Mouse (Mus musculus): ENCODE data around the gene Cobll1.
"Not testable (repeated sequence)": the region's sequence is repeated elsewhere in the genome, so short reads cannot be mapped to it uniquely, and the experiment has no call there.

The Cobll1 gene

GRCm38 (mm10) chr2:65238964-65239570 lies at the start of gene Cobll1:
Gene Cobll1, minus strand, starts transcription at chr2:65239403.
- CTCF ChIA-PET, result no interaction called here

- CTCF ChIA-PET, result no interaction called here
Measured at GRCm38 (mm10) chr2:65288696-65289095, 49.5 kb upstream of the Cobll1 start.

- CTCF ChIA-PET, result no interaction called here
Measured at GRCm38 (mm10) chr2:65285380-65285779, 46.2 kb upstream of the Cobll1 start.

DNA sequence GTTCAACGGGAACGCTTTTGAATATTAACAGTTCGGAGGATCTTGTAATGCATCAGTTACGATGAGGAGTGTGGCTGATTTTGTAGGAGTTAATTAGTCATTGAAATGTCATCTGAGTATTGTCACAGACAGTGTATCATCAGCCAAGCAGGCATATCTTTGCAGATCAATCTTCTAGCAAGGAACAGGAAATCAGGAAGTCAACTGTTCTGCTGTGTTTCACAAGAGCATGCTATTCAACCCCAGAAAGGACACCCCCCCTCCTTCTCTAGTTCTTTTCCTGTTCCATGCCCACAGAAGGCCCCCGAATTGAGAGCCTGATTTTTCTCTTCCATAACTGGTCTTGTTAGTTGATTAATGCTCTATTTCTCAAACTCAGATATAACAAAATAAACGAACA lies 43.8 kb upstream of the Cobll1 start:
- CTCF ChIA-PET, result no interaction called here

DNA sequence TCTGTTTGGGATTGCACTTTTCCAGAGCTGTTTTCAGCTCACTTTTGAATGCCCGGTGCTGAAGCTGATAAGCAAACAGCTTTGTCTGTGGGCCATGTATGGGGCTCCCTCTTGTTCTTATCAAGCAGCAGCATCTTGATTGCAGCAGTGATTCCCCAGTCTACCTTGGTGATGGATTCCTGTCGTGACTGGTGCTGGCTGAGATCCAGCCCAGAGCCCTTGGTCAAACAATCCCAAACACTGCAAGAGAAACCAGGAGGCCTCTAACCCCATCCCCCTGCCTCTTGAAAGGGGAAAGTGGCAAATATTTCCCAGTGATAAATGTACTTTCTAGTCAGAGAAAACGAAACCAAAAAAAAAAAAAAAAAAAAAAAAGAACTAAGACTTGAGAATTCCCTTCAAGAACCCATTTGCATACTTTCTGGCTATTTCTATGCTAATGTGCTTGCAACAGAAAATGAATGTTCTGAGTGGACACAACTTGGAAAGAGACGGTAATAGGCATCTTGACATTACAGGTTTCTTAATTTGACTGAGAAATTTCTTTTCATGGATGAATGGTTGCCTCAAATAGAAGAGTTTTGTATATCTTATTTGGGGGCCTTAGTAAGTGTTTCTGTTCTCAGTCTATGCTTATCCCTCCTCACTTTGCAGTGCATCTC lies 40.0 kb upstream of the Cobll1 start:
- CTCF ChIA-PET, result no interaction called here

DNA sequence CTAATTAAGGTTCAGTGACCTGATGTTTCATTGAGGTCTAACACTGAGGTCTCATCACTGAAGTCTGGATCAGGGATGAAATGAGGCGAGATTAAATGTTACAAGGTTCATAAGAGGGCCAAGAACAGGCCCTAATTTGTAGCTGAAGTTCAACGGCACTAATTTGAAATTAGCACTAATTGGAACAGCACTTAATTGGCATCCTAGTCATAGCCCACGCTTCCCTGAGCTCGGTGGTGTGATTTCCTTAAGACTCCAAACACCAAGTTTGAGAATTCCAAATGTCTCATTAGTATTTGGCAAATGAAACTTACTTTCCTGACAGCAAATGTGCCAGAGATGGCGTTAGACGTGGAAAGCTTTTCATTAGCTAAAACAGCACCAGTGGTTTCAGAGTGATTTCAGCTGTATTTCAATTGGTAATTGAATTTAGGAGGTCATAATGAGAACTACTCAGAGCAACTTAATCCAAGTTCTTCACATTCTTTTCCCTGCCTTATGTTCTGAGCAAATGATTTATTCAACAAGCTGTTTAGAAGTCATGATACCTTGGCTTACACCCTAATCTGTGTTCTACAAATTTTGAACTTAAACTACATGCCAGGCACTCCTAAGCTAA lies 36.3 kb upstream of the Cobll1 start:
- CTCF ChIA-PET, result no interaction called here

DNA sequence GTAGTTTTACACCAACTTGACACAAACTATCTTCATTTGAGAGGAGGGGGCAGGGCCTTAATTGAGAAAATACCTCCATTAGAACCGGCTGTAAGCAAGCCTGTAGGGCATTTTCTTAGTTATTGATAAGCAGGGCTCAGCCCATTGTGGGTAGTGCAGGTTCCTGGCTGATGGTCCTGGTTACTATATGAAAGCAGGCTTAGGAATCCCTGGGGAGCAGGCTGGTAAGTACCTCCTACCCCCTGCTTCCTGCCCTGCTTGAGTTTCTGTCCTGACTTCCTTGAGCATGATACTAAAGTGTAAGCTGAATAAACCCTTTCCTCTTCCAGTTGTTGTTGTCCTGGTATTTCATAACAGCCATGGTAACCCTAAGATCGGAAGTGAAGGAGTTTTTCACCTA lies 34.7 kb upstream of the Cobll1 start:
- CTCF ChIA-PET, result no interaction called here

DNA sequence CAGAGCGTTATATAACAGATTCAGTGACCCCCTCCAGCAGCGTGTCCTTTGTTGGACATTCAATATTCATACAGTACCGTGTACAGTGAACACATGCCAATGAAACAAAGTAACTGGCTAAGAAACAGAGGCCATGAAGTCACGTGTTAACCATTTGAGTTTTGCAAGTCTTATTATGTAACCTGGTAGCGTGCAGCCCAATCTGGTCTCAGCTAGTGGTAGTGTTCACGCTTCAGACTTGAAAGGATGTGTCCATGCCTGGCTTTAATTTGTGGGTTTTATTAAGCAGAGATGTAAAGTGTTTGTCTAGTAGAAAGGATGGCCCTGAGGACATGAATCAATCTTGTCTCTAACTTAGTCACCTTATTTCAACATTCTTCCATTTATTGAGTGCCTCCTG lies 29.5 kb upstream of the Cobll1 start:
- CTCF ChIA-PET, result no interaction called here

DNA sequence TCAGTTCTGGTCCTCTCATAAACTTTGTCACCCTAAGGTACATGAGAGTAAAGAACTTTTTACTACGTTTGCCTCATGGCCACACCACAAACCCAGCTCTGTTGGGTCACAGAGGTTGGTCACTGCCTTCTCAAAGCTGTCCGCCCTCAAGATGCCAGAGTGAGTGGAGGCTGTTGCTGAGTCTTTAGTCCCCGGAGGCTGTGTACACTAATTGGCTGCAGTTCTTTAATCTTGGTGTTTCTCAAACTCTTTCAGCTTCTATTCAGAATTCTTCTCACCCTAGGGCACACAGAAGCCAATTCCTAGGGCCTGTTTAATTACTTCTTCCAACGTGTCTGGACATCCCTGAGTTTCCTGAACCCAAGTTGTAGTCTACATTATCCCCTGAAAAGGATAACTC lies 28.6 kb upstream of the Cobll1 start:
- CTCF ChIA-PET, result no interaction called here

GRCm38 (mm10) chr2:65266576-65267299 lies 27.5 kb upstream of the Cobll1 start:
- CTCF ChIA-PET, result no interaction called here

GRCm38 (mm10) chr2:65262251-65262650 lies 23.0 kb upstream of the Cobll1 start:
- CTCF ChIA-PET, result no interaction called here

DNA sequence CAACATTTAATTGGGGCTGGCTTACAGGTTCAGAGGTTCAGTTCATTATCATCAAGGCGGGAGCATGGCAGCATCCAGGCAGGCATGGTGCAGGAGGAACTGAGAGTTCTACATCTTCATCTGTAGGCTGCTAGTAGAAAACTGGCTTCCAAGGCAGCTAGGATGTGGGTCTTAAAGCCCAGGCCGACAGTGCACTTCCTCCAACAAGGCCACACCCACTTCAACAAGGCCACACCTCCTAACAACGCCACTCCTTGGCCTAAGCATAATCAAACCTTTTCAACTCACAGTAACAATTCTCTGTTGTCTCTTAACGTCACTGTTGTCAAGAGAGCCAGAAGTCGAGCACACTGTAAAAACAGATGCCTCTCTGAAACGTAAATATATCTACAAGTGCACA lies 21.6 kb upstream of the Cobll1 start:
- CTCF ChIA-PET, result not testable (repeated sequence)

DNA sequence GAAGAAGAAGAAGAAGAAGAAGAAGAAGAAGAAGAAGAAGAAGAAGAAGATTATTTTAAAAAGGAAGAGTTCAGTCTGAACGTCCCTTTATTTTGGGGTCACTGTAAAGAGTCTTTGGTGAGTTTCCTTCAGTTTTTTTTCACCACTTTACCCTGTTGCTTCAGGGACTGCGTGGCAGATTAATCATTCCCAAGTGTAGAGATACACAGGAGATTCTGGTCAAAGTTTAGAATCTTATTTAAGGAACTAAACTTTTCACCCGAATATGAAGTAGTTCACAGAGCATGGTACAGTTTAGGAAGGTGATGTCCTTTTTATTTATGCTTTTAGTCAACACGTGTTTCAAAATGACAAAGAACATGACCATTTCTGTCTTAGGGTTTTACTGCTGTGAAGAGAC lies 21.2 kb upstream of the Cobll1 start:
- CTCF ChIA-PET, result no interaction called here

DNA sequence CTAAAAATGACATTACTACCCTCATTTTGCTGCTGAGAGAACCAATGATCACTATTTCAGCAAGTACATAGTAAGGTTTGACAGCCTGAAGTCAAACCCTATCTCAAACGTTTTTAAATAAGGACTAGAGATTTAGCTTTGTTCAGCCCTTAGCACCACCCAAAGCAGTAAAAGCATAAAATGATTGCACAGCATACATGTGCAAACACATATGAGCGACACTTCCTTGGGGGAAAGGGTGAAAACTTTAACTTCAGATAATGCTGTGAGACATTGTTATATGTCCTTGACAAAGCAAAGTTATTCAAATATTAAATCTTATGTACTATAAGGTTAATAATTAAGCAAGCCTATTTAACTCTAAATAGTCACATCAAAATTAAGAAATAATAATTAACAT lies 18.2 kb upstream of the Cobll1 start:
- CTCF ChIA-PET, result interaction anchor here (0.6 kb wide), 1 partner anchor 73 kb away, joined by 3 read pairs; no protein-coding TSS in a partner anchor

DNA sequence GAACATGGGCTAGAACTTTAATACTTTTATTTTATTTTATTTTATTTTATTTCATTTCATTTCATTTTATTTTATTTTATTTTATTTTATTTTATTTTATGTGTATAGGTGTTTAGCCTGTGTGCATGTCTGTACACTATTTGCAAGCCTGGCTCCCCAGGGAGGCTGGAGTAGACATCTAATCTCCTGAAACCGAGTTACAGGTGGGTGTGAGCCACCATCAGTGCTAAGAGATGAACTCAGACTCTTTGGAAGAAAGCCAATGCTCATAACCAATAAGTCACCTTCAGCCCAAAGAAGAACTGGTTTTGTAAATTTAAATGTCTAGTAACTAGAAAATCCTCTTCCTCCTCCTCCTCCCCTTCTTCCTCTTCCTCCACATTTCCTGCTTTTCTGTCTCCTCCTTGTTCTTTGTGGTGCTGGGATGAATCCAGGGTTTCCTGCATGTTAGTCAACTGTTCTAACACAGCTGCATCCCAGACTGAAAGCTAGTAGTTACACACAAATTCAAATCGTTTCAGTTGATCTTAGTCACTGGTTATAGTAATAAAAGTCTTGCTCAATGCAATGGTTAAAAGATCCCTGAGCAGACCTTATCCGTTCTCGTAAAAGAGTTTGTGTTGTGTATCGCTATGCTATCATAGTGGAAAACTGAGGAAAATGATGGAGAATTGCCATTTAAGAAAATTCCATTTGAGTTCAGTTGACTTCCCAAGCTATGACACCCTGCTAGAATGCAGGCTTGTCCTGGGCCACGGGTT lies 17.5 kb upstream of the Cobll1 start:
- CTCF ChIA-PET, result interaction anchor here (0.6 kb wide), 1 partner anchor 72 kb away, joined by 3 read pairs; no protein-coding TSS in a partner anchor

- CTCF ChIA-PET, result no interaction called here
Measured at GRCm38 (mm10) chr2:65250589-65251104, 11.4 kb upstream of the Cobll1 start.

GRCm38 (mm10) chr2:65249575-65249974 lies 10.4 kb upstream of the Cobll1 start:
- CTCF ChIA-PET, result no interaction called here

- CTCF ChIA-PET, result no interaction called here
Measured at GRCm38 (mm10) chr2:65240173-65240745, 1.1 kb upstream of the Cobll1 start.

DNA sequence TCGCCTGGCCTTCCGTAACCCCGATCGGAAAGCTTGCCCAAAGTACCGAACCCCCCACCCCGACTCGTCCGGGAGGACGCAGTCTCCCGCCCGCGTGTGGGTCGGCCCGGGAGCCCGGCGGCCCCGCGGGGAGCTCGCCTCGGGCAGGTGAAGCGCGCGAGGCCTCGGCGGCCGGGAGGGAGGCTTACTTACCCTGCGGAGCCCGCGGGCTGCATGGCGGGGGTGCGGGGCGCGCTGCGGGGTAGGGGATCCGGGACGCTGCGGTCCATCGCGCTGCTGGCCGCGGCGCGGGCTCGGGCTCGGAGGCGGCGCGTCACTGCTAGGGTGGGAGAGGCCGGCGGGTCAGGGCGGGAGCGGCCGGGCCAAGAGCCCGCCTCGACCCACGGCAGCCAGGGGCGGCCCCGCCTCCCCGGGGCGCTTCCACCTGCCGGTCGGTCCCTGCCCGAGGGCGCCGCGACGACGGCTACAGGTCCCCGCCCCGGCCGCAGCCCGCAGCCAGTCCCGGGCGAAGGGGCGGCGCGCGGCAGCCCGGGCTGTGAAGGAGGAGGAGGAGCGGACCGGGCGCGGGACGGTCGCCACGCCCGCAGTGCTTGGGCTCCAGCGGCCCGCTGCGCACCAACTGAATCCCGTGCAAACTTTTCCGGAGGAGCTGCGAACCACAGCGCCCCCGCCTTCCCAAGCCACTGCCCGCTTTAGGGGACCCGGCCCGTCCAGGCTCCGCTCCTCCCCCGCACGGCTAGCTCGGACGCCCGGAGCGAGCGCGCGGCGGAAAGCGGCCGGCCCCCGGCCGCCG lies 836 bp downstream of the Cobll1 start:
- CTCF ChIA-PET, result interaction anchor here (0.7 kb wide), 1 partner anchor 101 kb away, joined by 3 read pairs; no protein-coding TSS in a partner anchor

- CTCF ChIA-PET, result interaction anchor here (0.7 kb wide), 1 partner anchor 101 kb away, joined by 3 read pairs; no protein-coding TSS in a partner anchor
Measured at GRCm38 (mm10) chr2:65237610-65238170, 1.5 kb downstream of the Cobll1 start.

Measured in spleen, embryonic (tissue).